Mouse (Mus musculus): ENCODE data around the gene Rnf217. TPM values are rescaled to one million over a fixed set of nuclear protein-coding genes. Genes with fewer than 3 reads are reported as not detected.

Gene Rnf217
- polyA plus RNA-seq, 1 experiment, result 3.9 TPM

GRCm38 (mm10) chr10:31518210-31518609 lies 90.8 kb downstream of the Rnf217 start:
- Histone ChIP-seq H3K27me3 (ENCODE audit: control insufficient read depth, insufficient read depth, low read length) (no peaks in the 10 kb centered on the region), H3K4me3 (replicated peaks; ENCODE audit: insufficient read depth, low read depth, low read length) (no peak overlapping the region), H3K27ac (ENCODE audit: insufficient read depth, low read length) (no peak overlapping the region), H3K4me1 (ENCODE audit: control insufficient read depth, insufficient read depth, low read length) (no peaks in the 10 kb centered on the region)
- no peak for DNase-seq
- TF ChIP-seq POLR2A (IDR thresholded peaks at IDR 0.05; ENCODE audit: borderline replicate concordance, insufficient read depth, low read length) (no peak), CTCF (IDR thresholded peaks at IDR 0.05; ENCODE audit: borderline replicate concordance, insufficient read depth, low read depth, low read length) (no peak)
- 69% methylated on average over 4 of the region's 4 CpGs for WGBS

GRCm38 (mm10) chr10:31517192-31517591 lies 91.8 kb downstream of the Rnf217 start:
- no peak for DNase-seq
- Histone ChIP-seq H3K27ac (ENCODE audit: insufficient read depth, low read length) (no peak overlapping the region), H3K27me3 (ENCODE audit: control insufficient read depth, insufficient read depth, low read length) (no peaks in the 10 kb centered on the region), H3K4me1 (ENCODE audit: control insufficient read depth, insufficient read depth, low read length) (no peaks in the 10 kb centered on the region), H3K4me3 (replicated peaks; ENCODE audit: insufficient read depth, low read depth, low read length) (no peak overlapping the region)
- TF ChIP-seq POLR2A (IDR thresholded peaks at IDR 0.05; ENCODE audit: borderline replicate concordance, insufficient read depth, low read length) (no peak), CTCF (IDR thresholded peaks at IDR 0.05; ENCODE audit: borderline replicate concordance, insufficient read depth, low read depth, low read length) (no peak)
- 72% methylated on average over 4 of the region's 4 CpGs for WGBS

GRCm38 (mm10) chr10:31515897-31516296 lies 93.1 kb downstream of the Rnf217 start:
- no peak for DNase-seq
- Histone ChIP-seq H3K27me3 (ENCODE audit: control insufficient read depth, insufficient read depth, low read length) (no peaks in the 10 kb centered on the region), H3K4me3 (replicated peaks; ENCODE audit: insufficient read depth, low read depth, low read length) (no peak overlapping the region), H3K4me1 (ENCODE audit: control insufficient read depth, insufficient read depth, low read length) (no peaks in the 10 kb centered on the region), H3K27ac (ENCODE audit: insufficient read depth, low read length) (no peak overlapping the region)
- WGBS, result 81% methylated on average over 1 of the region's 1 CpGs
- TF ChIP-seq POLR2A (IDR thresholded peaks at IDR 0.05; ENCODE audit: borderline replicate concordance, insufficient read depth, low read length) (no peak), CTCF (IDR thresholded peaks at IDR 0.05; ENCODE audit: borderline replicate concordance, insufficient read depth, low read depth, low read length) (no peak)

GRCm38 (mm10) chr10:31504134-31504551 lies 104.8 kb downstream of the Rnf217 start:
- DNase-seq, result peak; percentile 50 to 80
- no peak overlapping the region for H3K27ac ChIP-seq (ENCODE audit: insufficient read depth, low read length)
- no peak for TF ChIP-seq POLR2A (IDR thresholded peaks at IDR 0.05; ENCODE audit: borderline replicate concordance, insufficient read depth, low read length)
- TF ChIP-seq CTCF (IDR thresholded peaks at IDR 0.05; ENCODE audit: borderline replicate concordance, insufficient read depth, low read depth, low read length), result no peak
- no peaks in the 10 kb centered on the region; the same call in 1 of the 2 replicates for H3K4me1 ChIP-seq (ENCODE audit: control insufficient read depth, insufficient read depth, low read length)
- no peaks in the 10 kb centered on the region for H3K27me3 ChIP-seq (ENCODE audit: control insufficient read depth, insufficient read depth, low read length)
- WGBS, result 5% methylated on average over 3 of the region's 3 CpGs
- H3K4me3 ChIP-seq (replicated peaks; ENCODE audit: insufficient read depth, low read depth, low read length), result no peak overlapping the region

- H3K4me3 ChIP-seq (replicated peaks; ENCODE audit: insufficient read depth, low read depth, low read length), result no peak overlapping the region
- 60% methylated on average over 8 of the region's 8 CpGs for WGBS
- no peak for TF ChIP-seq CTCF (IDR thresholded peaks at IDR 0.05; ENCODE audit: borderline replicate concordance, insufficient read depth, low read depth, low read length)
- DNase-seq, result no peak
- H3K27ac ChIP-seq (ENCODE audit: insufficient read depth, low read length), result no peak overlapping the region
- no peaks in the 10 kb centered on the region; the same call in 1 of the 2 replicates for H3K4me1 ChIP-seq (ENCODE audit: control insufficient read depth, insufficient read depth, low read length)
- no peaks in the 10 kb centered on the region for H3K27me3 ChIP-seq (ENCODE audit: control insufficient read depth, insufficient read depth, low read length)
These were observed 105.3 kb downstream of the Rnf217 start for GRCm38 (mm10) chr10:31503542-31504133.

GRCm38 (mm10) chr10:31501644-31502043 lies 107.3 kb downstream of the Rnf217 start:
- no peak for TF ChIP-seq CTCF (IDR thresholded peaks at IDR 0.05; ENCODE audit: borderline replicate concordance, insufficient read depth, low read depth, low read length)
- no peak for TF ChIP-seq POLR2A (IDR thresholded peaks at IDR 0.05; ENCODE audit: borderline replicate concordance, insufficient read depth, low read length)
- no peak for DNase-seq
- WGBS, result 69% methylated on average over 5 of the region's 5 CpGs
- no peaks in the 10 kb centered on the region; the same call in 1 of the 2 replicates for H3K4me1 ChIP-seq (ENCODE audit: control insufficient read depth, insufficient read depth, low read length)
- no peaks in the 10 kb centered on the region for H3K27me3 ChIP-seq (ENCODE audit: control insufficient read depth, insufficient read depth, low read length)
- no peak overlapping the region for H3K27ac ChIP-seq (ENCODE audit: insufficient read depth, low read length)
- H3K4me3 ChIP-seq (replicated peaks; ENCODE audit: insufficient read depth, low read depth, low read length), result no peak overlapping the region

GRCm38 (mm10) chr10:31496931-31497330 lies 112.1 kb downstream of the Rnf217 start:
- no peaks in the 10 kb centered on the region for H3K27me3 ChIP-seq (ENCODE audit: control insufficient read depth, insufficient read depth, low read length)
- no peak overlapping the region for H3K27ac ChIP-seq (ENCODE audit: insufficient read depth, low read length)
- 80% methylated on average over 2 of the region's 2 CpGs for WGBS
- DNase-seq, result no peak
- no peak overlapping the region for H3K4me3 ChIP-seq (replicated peaks; ENCODE audit: insufficient read depth, low read depth, low read length)
- TF ChIP-seq POLR2A (IDR thresholded peaks at IDR 0.05; ENCODE audit: borderline replicate concordance, insufficient read depth, low read length) (no peak), CTCF (IDR thresholded peaks at IDR 0.05; ENCODE audit: borderline replicate concordance, insufficient read depth, low read depth, low read length) (no peak)
- H3K4me1 ChIP-seq (ENCODE audit: control insufficient read depth, insufficient read depth, low read length), result no peaks in the 10 kb centered on the region

- H3K4me3 ChIP-seq (replicated peaks; ENCODE audit: insufficient read depth, low read depth, low read length), result no peak overlapping the region
- no peaks in the 10 kb centered on the region for H3K27me3 ChIP-seq (ENCODE audit: control insufficient read depth, insufficient read depth, low read length)
- no peak overlapping the region for H3K27ac ChIP-seq (ENCODE audit: insufficient read depth, low read length)
- peak; percentile 53 to 64 for DNase-seq
- 19% methylated on average over 3 of the region's 3 CpGs for WGBS
- H3K4me1 ChIP-seq (ENCODE audit: control insufficient read depth, insufficient read depth, low read length), result no peaks in the 10 kb centered on the region
- no peak for TF ChIP-seq CTCF (IDR thresholded peaks at IDR 0.05; ENCODE audit: borderline replicate concordance, insufficient read depth, low read depth, low read length)
- TF ChIP-seq POLR2A (IDR thresholded peaks at IDR 0.05; ENCODE audit: borderline replicate concordance, insufficient read depth, low read length), result no peak
These were observed 113.2 kb downstream of the Rnf217 start for GRCm38 (mm10) chr10:31495826-31496225.

All from cerebellum, adult 2 months (tissue).